Mouse (Mus musculus) midbrain, postnatal 0 days (tissue): ENCODE data around the gene Rps6kb2. TPM values are rescaled to one million over a fixed set of nuclear protein-coding genes. Genes with fewer than 3 reads are reported as not detected.

Experiments
- ATAC-seq: fragments of 200-750 bp; cut with Nextera tagmentation; 2 replicates; pipeline ENCODE4 v1.8.0; 2017; ENCODE audit warnings: moderate number of reproducible peaks, mild to moderate bottlenecking, moderate TSS enrichment, moderate library complexity; ENCODE audit not compliant: low FRiP score
- DNase-seq: peaks from one replicate; pipeline ENCODE4 v3.0.0-alpha.2; 2015; ENCODE audit warnings: low spot score
- H3K27ac ChIP-seq: fragments of 300-500 bp; sonication (generic); 2 replicates; pipeline ENCODE4 v1.5.1; 2014; ENCODE audit warnings: low read depth, mild to moderate bottlenecking, low read length, mixed read lengths
- H3K27me3 ChIP-seq: fragments of 300-500 bp; sonication (generic); 2 replicates; pipeline ENCODE4 v1.6.1; 2014; ENCODE audit warnings: low read length, control low read depth, mixed read lengths; ENCODE audit not compliant: insufficient read depth
- H3K36me3 ChIP-seq: fragments of 300-500 bp; sonication (generic); 2 replicates; pipeline ENCODE4 v1.6.1; 2014; ENCODE audit warnings: low read length, control low read depth, mixed read lengths; ENCODE audit not compliant: insufficient read depth
- H3K4me1 ChIP-seq: fragments of 300-500 bp; sonication (generic); 2 replicates; pipeline ENCODE4 v1.6.1; 2014; ENCODE audit warnings: mild to moderate bottlenecking, control low read depth, antibody characterized with exemption, low read length, mixed read lengths; ENCODE audit not compliant: insufficient read depth
- H3K4me2 ChIP-seq: fragments of 300-500 bp; sonication (generic); 2 replicates; pipeline ENCODE4 v1.6.1; 2014; ENCODE audit warnings: low read depth, mild to moderate bottlenecking, low read length, mixed read lengths; ENCODE audit not compliant: poor library complexity, severe bottlenecking
- H3K4me3 ChIP-seq: fragments of 300-500 bp; sonication (generic); 2 replicates; pipeline ENCODE4 v1.5.1; 2014; ENCODE audit warnings: low read depth, mild to moderate bottlenecking, low read length, moderate library complexity
- H3K9ac ChIP-seq: fragments of 300-500 bp; sonication (generic); replicated peaks from 2 replicates; pipeline ENCODE4 v1.6.1; 2014; ENCODE audit warnings: mild to moderate bottlenecking, low read length, moderate library complexity, mixed read lengths; ENCODE audit not compliant: poor library complexity, severe bottlenecking
- H3K9me3 ChIP-seq: fragments of 300-500 bp; sonication (generic); 2 replicates; pipeline ENCODE4 v1.6.1; 2016; ENCODE audit warnings: low read length, control low read depth
- CTCF ChIP-seq: IDR thresholded peaks from 2 replicates; pipeline ENCODE4 v1.5.1; 2016; ENCODE audit warnings: antibody characterized with exemption, mild to moderate bottlenecking
- WGBS: fragments of 180-500 bp; shearing (Covaris S2); extraction: QIAGEN DNeasy Blood & Tissue Kit; methylation state at CpG from one replicate; pipeline ENCODE4 v1.1.7; 2014; 5-methylcytosine and 5-hydroxymethylcytosine counted together
- polyA plus RNA-seq: library from polyadenylated mRNA; unstranded; fragments of >200 nt; fragmentation: Nextera tagmentation; extraction: Ambion mirVana; gene quantifications from 2 replicates; pipeline ENCODE4 v1.2.1, GENCODE M21; 2015
- total RNA-seq: library from RNA; depleted of rRNA; stranded (reverse); fragments of >200 nt; gene quantifications from 2 replicates; pipeline ENCODE4 v1.2.3, GENCODE M21; 2014

The Rps6kb2 gene
- total and polyA plus RNA-seq, 2 experiments from 2014 or later: 23.5 to 62.8 TPM

DNA sequence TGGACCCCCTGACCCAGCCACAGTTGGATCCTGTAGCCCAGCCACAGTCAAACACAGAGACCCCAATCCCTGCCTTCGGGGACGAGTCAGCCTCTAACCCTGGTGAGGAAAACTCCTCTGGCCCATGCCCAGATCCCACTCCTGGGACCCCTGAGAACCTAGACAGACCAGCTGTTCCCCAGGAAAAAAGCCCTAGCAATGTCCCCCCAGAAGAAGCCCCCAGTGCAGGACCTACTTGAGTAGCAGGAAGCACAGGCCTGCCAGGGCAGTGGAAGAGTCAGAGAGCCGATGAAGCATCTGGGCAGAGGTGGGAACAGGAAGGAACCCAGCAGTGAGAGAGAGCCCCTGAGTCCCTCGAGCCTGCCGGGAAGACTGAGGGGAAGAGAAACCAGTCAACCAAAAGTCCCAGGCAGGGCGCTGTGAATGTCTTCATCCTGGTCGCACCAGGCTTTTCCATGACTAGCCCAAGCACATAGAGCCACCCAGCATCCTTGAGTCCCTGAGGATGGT lies 19.3 kb downstream of the Rps6kb2 start, which contains the start of gene Cabp4:
Cabp4 (minus strand) TSS at position 275 of the 510 bp plus-strand sequence.
- ATAC-seq (no peak), DNase-seq (no peak)
- WGBS: 87% methylated on average over 7 of the region's 7 CpGs
- no peak within 1 kb of the TSS for H3K9ac ChIP-seq
- no peak within 1 kb of the TSS for H3K27ac ChIP-seq
- H3K27me3 ChIP-seq: no peaks in the 10 kb centered on the region
- no peak within 1 kb of the TSS for H3K4me3 ChIP-seq
- no peak for TF ChIP-seq CTCF
- H3K36me3 ChIP-seq: no peaks in the 10 kb centered on the region
- no peaks in the 10 kb centered on the region for H3K4me1 ChIP-seq
- no peak within 1 kb of the TSS for H3K4me2 ChIP-seq
- no peaks in the 10 kb centered on the region for H3K9me3 ChIP-seq

DNA sequence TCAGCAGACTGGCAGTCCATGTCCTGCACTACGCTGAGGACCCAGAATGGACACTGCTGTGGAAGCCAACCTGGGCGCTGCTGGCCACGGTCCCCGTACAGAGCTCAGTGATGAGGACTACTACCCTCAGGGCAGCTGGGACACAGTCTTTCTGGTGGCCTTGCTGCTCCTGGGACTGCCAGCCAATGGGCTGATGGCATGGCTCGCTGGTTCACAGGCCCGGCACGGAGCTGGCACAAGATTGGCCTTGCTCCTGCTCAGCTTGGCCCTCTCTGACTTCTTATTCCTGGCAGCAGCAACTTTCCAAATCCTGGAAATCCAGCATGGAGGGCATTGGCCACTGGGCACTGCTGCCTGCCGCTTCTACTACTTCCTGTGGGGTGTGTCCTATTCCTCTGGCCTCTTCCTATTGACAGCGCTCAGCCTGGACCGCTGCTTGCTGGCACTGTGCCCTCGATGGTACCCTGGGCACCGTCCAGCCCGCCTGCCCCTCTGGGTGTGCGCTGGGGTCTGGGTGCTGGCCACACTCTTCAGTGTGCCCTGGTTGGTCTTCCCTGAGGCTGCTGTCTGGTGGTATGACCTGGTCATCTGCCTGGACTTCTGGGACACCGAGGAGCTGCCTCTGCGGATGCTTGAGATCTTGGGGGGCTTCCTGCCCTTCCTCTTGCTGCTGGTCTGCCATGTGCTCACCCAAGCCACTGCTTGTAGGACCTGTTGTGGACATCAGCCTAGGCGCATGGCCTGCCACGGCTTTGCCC lies 20.6 kb downstream of the Rps6kb2 start:
- Histone ChIP-seq H3K36me3 (no peaks in the 10 kb centered on the region), H3K9ac (no peak overlapping the region), H3K27ac (no peak overlapping the region), H3K27me3 (no peaks in the 10 kb centered on the region), H3K4me2 (no peak overlapping the region), H3K4me1 (no peaks in the 10 kb centered on the region), H3K4me3 (no peak overlapping the region), H3K9me3 (no peaks in the 10 kb centered on the region)
- DNase-seq: no peak
- WGBS: 88% methylated on average over 18 of the region's 18 CpGs
- no peak for TF ChIP-seq CTCF
- ATAC-seq: no peak

DNA sequence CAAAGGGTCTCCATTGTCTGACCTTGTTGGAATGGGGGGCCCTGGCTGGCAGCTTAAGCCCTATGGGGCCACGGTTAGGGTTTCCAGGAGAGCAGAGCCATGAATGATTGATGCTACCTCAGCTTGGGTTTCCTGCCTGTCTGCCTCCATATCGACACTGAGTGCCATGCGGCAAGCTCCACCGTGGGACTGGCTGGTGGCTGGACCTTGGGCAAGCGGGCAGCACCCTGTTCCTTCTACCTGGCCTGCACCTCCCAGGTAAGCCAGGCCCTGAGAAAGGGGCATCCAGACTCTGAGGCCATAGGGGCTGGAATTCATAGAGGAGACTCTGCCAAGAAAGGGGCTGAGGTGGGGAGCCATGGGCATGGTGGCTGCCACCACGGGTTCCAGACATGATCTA lies 23.0 kb downstream of the Rps6kb2 start:
- Histone ChIP-seq H3K9ac (no peak overlapping the region), H3K36me3 (no peaks in the 10 kb centered on the region), H3K9me3 (no peaks in the 10 kb centered on the region), H3K27me3 (no peaks in the 10 kb centered on the region), H3K4me1 (no peaks in the 10 kb centered on the region), H3K4me3 (no peak overlapping the region), H3K27ac (no peak overlapping the region), H3K4me2 (no peak overlapping the region)
- no peak for TF ChIP-seq CTCF
- DNase-seq (no peak), ATAC-seq (no peak)
- 82% methylated on average over 6 of the region's 6 CpGs for WGBS

DNA sequence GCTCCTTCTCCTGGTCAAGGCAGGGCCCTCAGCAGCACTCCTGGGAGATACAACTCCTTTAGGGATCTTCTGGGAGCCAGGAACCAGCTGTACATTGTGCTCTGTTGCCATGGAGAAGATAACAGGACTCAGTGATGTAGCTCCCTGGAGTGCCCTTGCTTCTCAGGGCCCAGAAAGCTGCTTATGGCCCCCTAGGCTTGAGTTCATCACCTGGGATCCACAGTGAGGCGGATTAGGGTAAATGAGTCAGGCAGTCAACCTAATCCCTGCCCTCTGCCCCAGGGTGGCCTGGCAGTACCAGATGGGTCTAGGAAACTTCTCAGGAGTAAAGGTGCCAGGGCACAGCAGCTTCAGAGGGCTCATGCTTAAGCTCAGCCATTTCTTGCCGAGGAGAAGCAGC lies 23.7 kb downstream of the Rps6kb2 start, which contains the start of gene Gpr152:
Gpr152 (plus strand) TSS at position 342 of the 400 bp plus-strand sequence.
- H3K27ac ChIP-seq: no peak within 1 kb of the TSS
- ATAC-seq (no peak), DNase-seq (no peak)
- WGBS: 41% methylated on average over 2 of the region's 2 CpGs
- H3K4me1 ChIP-seq: no peaks in the 10 kb centered on the region
- H3K27me3 ChIP-seq: no peaks in the 10 kb centered on the region
- H3K36me3 ChIP-seq: no peaks in the 10 kb centered on the region
- no peaks in the 10 kb centered on the region for H3K9me3 ChIP-seq
- no peak within 1 kb of the TSS for H3K4me3 ChIP-seq
- no peak for TF ChIP-seq CTCF
- no peak within 1 kb of the TSS for H3K4me2 ChIP-seq
- no peak within 1 kb of the TSS for H3K9ac ChIP-seq

DNA sequence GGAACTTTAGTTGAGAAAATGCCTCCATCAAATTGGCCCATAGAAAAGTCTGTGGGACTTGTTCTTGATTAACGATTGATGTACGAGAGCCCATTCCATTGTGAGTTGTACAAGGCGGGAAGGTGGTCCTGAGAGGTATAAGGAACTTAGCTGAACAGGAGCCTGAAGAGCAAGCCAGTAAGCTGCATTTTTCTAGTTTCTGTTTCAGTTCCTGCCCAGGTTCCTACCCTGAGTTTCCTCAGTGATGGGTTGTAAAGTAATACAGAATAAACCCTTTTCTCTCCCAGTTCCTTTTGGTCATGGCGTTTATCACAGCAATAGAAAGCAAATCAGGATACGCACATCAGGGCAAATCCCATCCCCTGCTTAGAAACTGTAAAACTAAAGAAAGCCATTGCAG lies 25.2 kb downstream of the Rps6kb2 start:
- WGBS: 83% methylated on average over 5 of the region's 5 CpGs
- ATAC-seq (no peak), DNase-seq (no peak)
- H3K4me3 ChIP-seq: no peak overlapping the region
- no peak overlapping the region for H3K4me2 ChIP-seq
- no peak overlapping the region for H3K27ac ChIP-seq
- H3K4me1 ChIP-seq: no peaks in the 10 kb centered on the region
- H3K36me3 ChIP-seq: peaks cover 3% of the 10 kb centered on the region; the same call in 1 of the 2 replicates
- no peaks in the 10 kb centered on the region for H3K9me3 ChIP-seq
- H3K27me3 ChIP-seq: no peaks in the 10 kb centered on the region
- no peak overlapping the region for H3K9ac ChIP-seq
- TF ChIP-seq CTCF: no peak

DNA sequence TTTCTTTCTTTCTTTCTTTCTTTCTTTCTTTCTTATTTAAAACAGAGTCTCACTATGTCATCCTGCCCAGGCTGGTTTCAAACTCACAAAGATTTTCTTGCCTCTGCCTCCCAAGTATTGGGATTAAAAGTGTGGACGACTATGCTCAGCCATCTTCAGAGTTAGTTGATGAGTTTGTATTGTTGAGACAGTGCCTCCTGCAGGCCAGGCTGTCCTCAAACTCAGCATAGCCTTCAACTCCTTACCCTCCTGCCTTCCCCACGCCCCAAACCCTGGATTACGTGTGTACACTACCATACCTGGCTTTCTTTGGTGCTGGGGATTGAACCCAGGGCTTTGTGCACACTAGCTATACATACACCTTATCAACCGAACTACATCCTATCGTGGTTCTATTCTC lies 26.7 kb downstream of the Rps6kb2 start:
- Histone ChIP-seq H3K4me1 (no peaks in the 10 kb centered on the region), H3K4me3 (no peak overlapping the region), H3K9ac (no peak overlapping the region), H3K36me3 (peaks cover 17% of the 10 kb centered on the region), H3K27me3 (no peaks in the 10 kb centered on the region), H3K9me3 (no peaks in the 10 kb centered on the region), H3K27ac (no peak overlapping the region), H3K4me2 (no peak overlapping the region)
- TF ChIP-seq CTCF: no peak
- WGBS: 77% methylated on average over 5 of the region's 5 CpGs
- DNase-seq (no peak), ATAC-seq (no peak)
